Mouse (Mus musculus) forebrain, embryonic 16.5 days (tissue): Measurements from ENCODE around the gene Sh3gl3. TPM values are rescaled to one million over a fixed set of nuclear protein-coding genes. Genes with fewer than 3 reads are reported as not detected.
"Not testable (repeated sequence)": the region's sequence is repeated elsewhere in the genome, so short reads cannot be mapped to it uniquely, and the experiment has no call there.

Experiments
- ATAC-seq: fragments of 200-750 bp; cut with Nextera tagmentation; 2 replicates; pipeline ENCODE4 v1.8.0; 2017; ENCODE audit warnings: mild to moderate bottlenecking, moderate library complexity
- H3K27ac ChIP-seq: fragments of 300-500 bp; sonication (generic); 2 replicates; pipeline ENCODE4 v1.5.1; 2014; ENCODE audit warnings: low read length, control low read depth
- H3K27me3 ChIP-seq: fragments of 300-500 bp; sonication (generic); replicated peaks from 2 replicates; pipeline ENCODE4 v1.6.1; 2014; ENCODE audit warnings: low read length; ENCODE audit not compliant: control insufficient read depth, insufficient read depth
- H3K36me3 ChIP-seq: fragments of 300-500 bp; sonication (generic); 2 replicates; pipeline ENCODE4 v1.6.1; 2014; ENCODE audit not compliant: control insufficient read depth, insufficient read depth
- H3K4me1 ChIP-seq: fragments of 300-500 bp; sonication (generic); replicated peaks from 2 replicates; pipeline ENCODE4 v1.6.1; 2014; ENCODE audit warnings: low read length; ENCODE audit not compliant: control insufficient read depth, insufficient read depth
- H3K4me2 ChIP-seq: fragments of 300-500 bp; sonication (generic); 2 replicates; pipeline ENCODE4 v1.6.1; 2014; ENCODE audit warnings: mild to moderate bottlenecking, low read length, control low read depth
- H3K4me3 ChIP-seq: fragments of 300-500 bp; sonication (generic); replicated peaks from 2 replicates; pipeline ENCODE4 v1.5.1; 2014; ENCODE audit warnings: mild to moderate bottlenecking, low read length, control low read depth
- H3K9ac ChIP-seq: fragments of 300-500 bp; sonication (generic); replicated peaks from 2 replicates; pipeline ENCODE4 v1.6.1; 2014; ENCODE audit warnings: low read depth, low read length, control low read depth
- H3K9me3 ChIP-seq: fragments of 300-500 bp; sonication (generic); 2 replicates; pipeline ENCODE4 v1.6.1; 2016; ENCODE audit warnings: low read length; ENCODE audit not compliant: control insufficient read depth
- WGBS: fragments of 180-500 bp; shearing (Covaris S2); extraction: QIAGEN DNeasy Blood & Tissue Kit; methylation state at CpG from one replicate; pipeline ENCODE4 v1.1.7; 2014; 5-methylcytosine and 5-hydroxymethylcytosine counted together
- polyA plus RNA-seq: library from polyadenylated mRNA; unstranded; fragments of >200 nt; fragmentation: Nextera tagmentation; extraction: Ambion mirVana; gene quantifications from 2 replicates; pipeline ENCODE4 v1.2.1, GENCODE M21; 2015

The Sh3gl3 gene
- polyA plus RNA-seq, 1 experiment from 2014 or later: 63.4 TPM

DNA sequence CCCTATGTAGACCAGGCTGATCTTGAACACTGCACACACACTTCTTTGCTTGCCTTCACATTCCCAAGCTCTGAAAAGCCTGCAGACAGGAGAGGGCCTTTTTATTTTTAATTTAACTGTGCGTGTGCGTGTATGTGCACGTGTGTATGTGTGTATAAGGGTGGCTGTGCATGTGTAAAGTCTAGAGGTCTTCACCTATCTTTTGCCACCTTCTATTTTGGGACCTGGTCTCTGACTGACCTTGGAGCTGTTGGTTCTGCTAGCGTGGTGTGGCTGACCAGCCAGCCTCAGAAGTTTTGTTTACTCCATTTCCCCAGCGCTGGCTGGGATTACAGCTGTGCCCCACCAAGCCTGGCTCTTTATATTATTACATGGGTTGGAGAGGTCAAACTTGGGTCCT, 98.1 kb downstream of the Sh3gl3 start:
- Histone ChIP-seq H3K4me2 (no peak overlapping the region), H3K36me3 (no peaks in the 10 kb centered on the region), H3K27ac (no peak overlapping the region), H3K9me3 (no peaks in the 10 kb centered on the region), H3K9ac (no peak overlapping the region), H3K4me3 (no peak overlapping the region), H3K27me3 (no peaks in the 10 kb centered on the region), H3K4me1 (no peaks in the 10 kb centered on the region)
- no peak for ATAC-seq
- 84% methylated on average over 5 of the region's 5 CpGs for WGBS

DNA sequence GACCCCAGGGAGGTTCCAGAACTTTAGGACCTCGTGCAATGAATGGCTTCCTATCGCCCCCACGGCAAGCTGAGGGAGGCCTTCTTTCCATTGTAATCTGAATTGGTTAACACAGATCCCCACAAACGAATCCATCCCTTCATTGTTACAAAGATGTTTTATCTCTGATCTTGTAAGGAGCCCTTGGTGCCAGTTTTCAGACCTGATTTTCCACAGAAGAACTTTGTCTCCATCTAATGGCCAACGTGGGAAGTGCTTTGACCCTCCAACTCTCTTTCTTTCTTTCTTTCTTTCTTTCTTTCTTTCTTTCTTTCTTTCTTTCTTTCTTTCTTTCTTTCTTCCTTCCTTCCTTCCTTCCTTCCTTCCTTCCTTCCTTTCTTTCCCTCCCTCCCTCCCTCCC, 99.2 kb downstream of the Sh3gl3 start:
- 21% methylated on average over 5 of the region's 5 CpGs for WGBS
- H3K4me1 ChIP-seq, H3K27ac ChIP-seq, H3K9me3 ChIP-seq, H3K36me3 ChIP-seq, H3K4me3 ChIP-seq, H3K27me3 ChIP-seq, H3K4me2 ChIP-seq, H3K9ac ChIP-seq: not testable (repeated sequence)
- 0 out of 2 replicates have a peak, but pooled peaks have one; percentile 2 for ATAC-seq

GRCm38 (mm10) chr7:82274011-82274709, 100.5 kb downstream of the Sh3gl3 start:
- 55% methylated on average over 19 of the region's 19 CpGs for WGBS
- no peaks in the 10 kb centered on the region for H3K9me3 ChIP-seq
- H3K4me2 ChIP-seq: no peak overlapping the region

DNA sequence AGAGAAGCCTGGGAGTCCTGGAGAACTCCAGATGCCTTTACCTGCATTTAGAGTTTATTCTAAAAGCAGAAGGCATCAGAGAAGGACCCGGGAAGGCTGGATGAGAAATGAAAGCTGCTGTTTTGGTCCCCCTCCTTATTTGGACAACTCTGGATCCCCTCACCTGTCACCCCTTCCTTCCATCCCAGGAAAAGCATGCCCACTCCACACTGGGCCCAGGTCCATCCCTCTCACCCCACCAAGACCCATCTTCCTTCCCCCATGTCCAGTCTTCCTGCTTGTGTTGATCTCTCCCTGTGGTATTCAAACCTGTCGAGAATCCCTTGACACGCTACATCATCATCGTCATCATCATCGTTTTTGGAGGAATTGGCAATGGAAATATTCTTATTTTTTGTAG, 101.3 kb downstream of the Sh3gl3 start:
- Histone ChIP-seq H3K27ac (no peak overlapping the region), H3K4me2 (no peak overlapping the region), H3K9ac (no peak overlapping the region), H3K27me3 (no peaks in the 10 kb centered on the region), H3K9me3 (no peaks in the 10 kb centered on the region), H3K36me3 (no peaks in the 10 kb centered on the region), H3K4me1 (no peaks in the 10 kb centered on the region), H3K4me3 (no peak overlapping the region)
- 95% methylated on average over 5 of the region's 5 CpGs for WGBS
- ATAC-seq: no peak

More at GRCm38 (mm10) chr7:82274011-82274709, 100.5 kb downstream of the Sh3gl3 start:
- H3K4me3 ChIP-seq: no peak overlapping the region
- H3K36me3 ChIP-seq: no peaks in the 10 kb centered on the region
- H3K4me1 ChIP-seq: no peaks in the 10 kb centered on the region
- H3K27ac ChIP-seq: no peak overlapping the region
- H3K9ac ChIP-seq: no peak overlapping the region
- H3K27me3 ChIP-seq: no peaks in the 10 kb centered on the region
- peak; percentile 29 for ATAC-seq

GRCm38 (mm10) chr7:82275529-82276204, 102.0 kb downstream of the Sh3gl3 start:
- Histone ChIP-seq H3K9ac (no peak overlapping the region), H3K4me3 (no peak overlapping the region), H3K4me1 (no peaks in the 10 kb centered on the region), H3K36me3 (no peaks in the 10 kb centered on the region), H3K9me3 (no peaks in the 10 kb centered on the region), H3K4me2 (no peak overlapping the region), H3K27me3 (no peaks in the 10 kb centered on the region), H3K27ac (no peak overlapping the region)
- 78% methylated on average over 18 of the region's 18 CpGs for WGBS
- ATAC-seq: no peak

DNA sequence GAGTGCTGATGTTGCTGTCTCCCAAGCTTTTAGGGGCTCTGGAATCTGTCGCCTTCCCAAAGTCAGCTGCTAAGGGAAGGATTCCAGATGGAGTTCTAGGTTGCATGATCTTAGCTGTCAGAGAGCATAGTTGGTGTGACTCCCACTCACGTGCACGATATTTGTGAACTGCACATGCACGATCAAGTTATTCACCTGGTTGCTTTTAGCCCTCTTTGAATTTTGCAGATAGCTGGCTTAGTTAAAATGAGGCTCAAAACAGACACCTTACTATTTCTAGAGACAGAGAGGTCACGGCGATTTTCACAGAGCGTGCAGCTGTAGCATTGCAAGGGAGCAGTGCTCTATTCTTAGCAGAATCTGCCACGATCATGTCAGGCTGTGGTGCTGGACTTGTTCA, 108.4 kb downstream of the Sh3gl3 start:
- 88% methylated on average over 8 of the region's 8 CpGs for WGBS
- Histone ChIP-seq H3K4me2 (no peak overlapping the region), H3K4me1 (no peaks in the 10 kb centered on the region), H3K9ac (no peak overlapping the region), H3K27me3 (no peaks in the 10 kb centered on the region), H3K27ac (no peak overlapping the region), H3K4me3 (no peak overlapping the region), H3K9me3 (no peaks in the 10 kb centered on the region), H3K36me3 (no peaks in the 10 kb centered on the region)
- ATAC-seq: no peak

GRCm38 (mm10) chr7:82282464-82282863, 108.8 kb downstream of the Sh3gl3 start:
- Histone ChIP-seq H3K9ac (no peak overlapping the region), H3K4me3 (no peak overlapping the region), H3K27me3 (no peaks in the 10 kb centered on the region), H3K9me3 (peaks cover 2% of the 10 kb centered on the region; the same call in 1 of the 2 replicates), H3K4me1 (no peaks in the 10 kb centered on the region), H3K27ac (no peak overlapping the region), H3K36me3 (no peaks in the 10 kb centered on the region), H3K4me2 (no peak overlapping the region)
- 73% methylated on average over 13 of the region's 13 CpGs for WGBS
- no peak for ATAC-seq

DNA sequence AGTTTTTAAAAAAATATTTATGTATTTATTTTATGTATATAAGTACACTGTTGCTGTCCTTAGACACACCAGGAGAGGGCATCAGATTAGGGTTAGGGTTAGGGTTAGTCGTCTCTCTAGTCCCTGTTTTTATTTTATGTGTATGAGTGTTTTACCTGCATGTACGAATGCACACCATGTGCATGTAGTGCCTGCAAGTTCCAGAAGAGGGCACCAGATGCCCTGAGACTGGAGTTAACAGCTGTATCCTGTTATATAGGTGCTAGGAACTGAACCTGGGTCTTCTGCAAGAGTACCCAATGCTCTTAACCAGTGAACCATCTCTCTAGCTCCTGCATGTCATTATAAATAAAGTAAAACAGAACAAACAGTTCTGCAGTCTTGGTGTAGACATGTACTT, 113.6 kb downstream of the Sh3gl3 start:
- Histone ChIP-seq H3K4me1 (no peaks in the 10 kb centered on the region), H3K4me2 (no peak overlapping the region), H3K9ac (no peak overlapping the region), H3K4me3 (no peak overlapping the region), H3K9me3 (peaks cover 2% of the 10 kb centered on the region; the same call in 1 of the 2 replicates), H3K36me3 (no peaks in the 10 kb centered on the region), H3K27me3 (no peaks in the 10 kb centered on the region), H3K27ac (no peak overlapping the region)
- WGBS: 89% methylated on average over 2 of the region's 2 CpGs
- no peak for ATAC-seq

DNA sequence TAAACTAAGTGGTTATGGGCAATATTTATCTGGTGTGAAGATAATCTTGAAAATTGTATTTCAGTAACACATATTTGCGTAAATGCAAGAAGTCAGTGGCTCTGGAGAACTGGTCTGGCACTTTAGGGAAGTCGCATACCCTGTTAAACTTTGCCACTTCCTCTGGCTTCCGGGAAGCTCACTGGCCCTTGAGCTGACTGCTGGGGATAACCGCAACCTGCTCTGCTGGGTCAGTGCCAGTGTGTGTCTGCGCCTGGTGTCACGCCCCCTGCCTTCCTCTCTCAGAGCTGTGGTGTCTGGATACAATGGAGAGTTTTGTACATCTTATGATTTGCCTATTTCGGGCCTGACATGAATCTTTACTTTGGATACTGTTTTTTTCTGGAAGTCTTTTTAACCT, 119.8 kb downstream of the Sh3gl3 start:
- H3K9ac ChIP-seq: no peak overlapping the region
- H3K4me3 ChIP-seq: no peak overlapping the region
- WGBS: 70% methylated on average over 7 of the region's 7 CpGs
- H3K27me3 ChIP-seq: no peaks in the 10 kb centered on the region
- peaks cover 5% of the 10 kb centered on the region; the same call in 1 of the 2 replicates for H3K4me1 ChIP-seq
- no peak overlapping the region for H3K27ac ChIP-seq
- H3K36me3 ChIP-seq: no peaks in the 10 kb centered on the region
- H3K4me2 ChIP-seq: no peak overlapping the region
- ATAC-seq: no peak
- no peaks in the 10 kb centered on the region for H3K9me3 ChIP-seq
